Mouse (Mus musculus) heart, postnatal 0 days (tissue): ENCODE results near the gene Cabp4.

ENCODE experiments used
- CTCF ChIP-seq: IDR thresholded peaks from 2 replicates; pipeline ENCODE4 v1.5.1; 2016; ENCODE audit warnings: antibody characterized with exemption, control low read depth, low read depth
- EP300 ChIP-seq: IDR thresholded peaks from 2 replicates; pipeline ENCODE4 v1.6.1; 2016; ENCODE audit warnings: antibody characterized with exemption, low read depth

GRCm38 (mm10) chr19:4164100-4164499 is 20.3 kb upstream of the Cabp4 start:
- TF ChIP-seq CTCF (no peak), EP300 (no peak)
